Mouse (Mus musculus): ENCODE measurements around the gene Rap1gap2. TPM values are rescaled to one million over a fixed set of nuclear protein-coding genes. Genes with fewer than 3 reads are reported as not detected.

Gene Rap1gap2
- polyA plus RNA-seq, 1 experiment from 2014 or later = 9.2 TPM

GRCm38 (mm10) chr11:74559793-74560433 is 50.8 kb downstream of the Rap1gap2 start:
- Histone ChIP-seq H3K27ac (replicated peaks; ENCODE audit: low read depth, low read length) (no peak overlapping the region), H3K9me3 (ENCODE audit: control insufficient read depth, low read length) (no peaks in the 10 kb centered on the region), H3K36me3 (ENCODE audit: control insufficient read depth, insufficient read depth, low read length) (no peaks in the 10 kb centered on the region), H3K4me3 (replicated peaks; ENCODE audit: low read depth, low read length) (no peak overlapping the region), H3K4me1 (ENCODE audit: control insufficient read depth, insufficient read depth, low read length) (peaks cover 13% of the 10 kb centered on the region; the same call in 1 of the 2 replicates), H3K9ac (replicated peaks; ENCODE audit: low read length) (no peak overlapping the region), H3K27me3 (ENCODE audit: control insufficient read depth, insufficient read depth, low read length) (no peaks in the 10 kb centered on the region), H3K4me2 (ENCODE audit: low read length) (no peak overlapping the region)
- 47% methylated on average over 5 of the region's 5 CpGs for WGBS
- DNase-seq = no peak
- ATAC-seq (ENCODE audit: low FRiP score, low TSS enrichment) = no peak

GRCm38 (mm10) chr11:74558933-74559332 is 51.8 kb downstream of the Rap1gap2 start:
- H3K4me1 ChIP-seq (ENCODE audit: control insufficient read depth, insufficient read depth, low read length) = peaks cover 22% of the 10 kb centered on the region; the same call in 1 of the 2 replicates
- H3K4me3 ChIP-seq (replicated peaks; ENCODE audit: low read depth, low read length) = no peak overlapping the region
- no peaks in the 10 kb centered on the region for H3K36me3 ChIP-seq (ENCODE audit: control insufficient read depth, insufficient read depth, low read length)
- 83% methylated on average over 5 of the region's 5 CpGs for WGBS
- ATAC-seq (ENCODE audit: low FRiP score, low TSS enrichment) (no peak), DNase-seq (no peak)
- no peak overlapping the region for H3K9ac ChIP-seq (replicated peaks; ENCODE audit: low read length)
- no peak overlapping the region for H3K4me2 ChIP-seq (ENCODE audit: low read length)
- H3K9me3 ChIP-seq (ENCODE audit: control insufficient read depth, low read length) = no peaks in the 10 kb centered on the region
- no peaks in the 10 kb centered on the region for H3K27me3 ChIP-seq (ENCODE audit: control insufficient read depth, insufficient read depth, low read length)
- no peak overlapping the region for H3K27ac ChIP-seq (replicated peaks; ENCODE audit: low read depth, low read length)

DNA sequence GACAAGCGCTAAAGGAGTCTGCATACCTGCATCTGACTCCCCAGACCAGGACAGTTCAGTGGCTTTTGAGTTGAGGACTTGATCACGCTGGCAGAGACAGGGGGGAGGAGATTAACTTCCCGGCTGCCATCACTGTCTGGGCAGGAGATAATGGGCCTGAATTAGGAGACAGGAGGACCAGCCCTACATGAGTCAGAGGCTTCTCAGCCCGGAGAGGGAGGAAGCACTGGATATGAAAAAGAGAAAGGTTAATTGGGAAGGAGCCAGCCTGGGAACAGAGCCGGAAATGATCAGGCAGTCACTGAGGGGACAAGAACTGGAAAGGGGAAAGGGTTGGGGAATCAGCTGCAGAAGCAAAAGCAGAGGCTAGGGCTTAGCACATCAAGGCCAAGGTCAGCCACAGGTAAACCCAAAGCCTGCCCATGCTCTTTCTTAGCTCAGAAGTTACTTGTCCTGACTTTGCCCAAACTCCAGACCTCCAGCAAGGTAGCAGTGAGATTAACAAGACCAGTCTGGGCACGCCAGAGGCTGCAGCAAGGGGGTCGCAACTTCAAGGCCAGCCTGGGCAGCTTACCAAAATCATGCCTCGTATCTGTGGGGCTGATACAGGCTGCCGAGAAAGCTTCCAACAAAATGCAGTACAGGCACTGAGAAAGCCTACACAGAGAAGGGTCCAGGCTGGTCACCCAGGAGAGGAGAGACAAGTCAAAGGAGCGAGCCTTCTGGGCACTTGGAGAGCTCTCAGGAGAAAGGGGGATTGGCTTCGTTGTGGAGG is 53.1 kb downstream of the Rap1gap2 start:
- Histone ChIP-seq H3K9me3 (ENCODE audit: control insufficient read depth, low read length) (no peaks in the 10 kb centered on the region), H3K4me1 (ENCODE audit: control insufficient read depth, insufficient read depth, low read length) (peaks cover 23% of the 10 kb centered on the region; the same call in 1 of the 2 replicates), H3K9ac (replicated peaks; ENCODE audit: low read length) (no peak overlapping the region), H3K27ac (replicated peaks; ENCODE audit: low read depth, low read length) (no peak overlapping the region), H3K4me2 (ENCODE audit: low read length) (no peak overlapping the region), H3K4me3 (replicated peaks; ENCODE audit: low read depth, low read length) (no peak overlapping the region), H3K36me3 (ENCODE audit: control insufficient read depth, insufficient read depth, low read length) (no peaks in the 10 kb centered on the region), H3K27me3 (ENCODE audit: control insufficient read depth, insufficient read depth, low read length) (no peaks in the 10 kb centered on the region)
- WGBS = 62% methylated on average over 11 of the region's 11 CpGs
- ATAC-seq (ENCODE audit: low FRiP score, low TSS enrichment) (no peak), DNase-seq (no peak)

- no peak for ATAC-seq (ENCODE audit: low FRiP score, low TSS enrichment)
- H3K4me1 ChIP-seq (ENCODE audit: control insufficient read depth, insufficient read depth, low read length) = peaks cover 23% of the 10 kb centered on the region; the same call in 1 of the 2 replicates
- no peak for DNase-seq
- H3K4me2 ChIP-seq (ENCODE audit: low read length) = no peak overlapping the region
- H3K9me3 ChIP-seq (ENCODE audit: control insufficient read depth, low read length) = no peaks in the 10 kb centered on the region
- no peak overlapping the region for H3K4me3 ChIP-seq (replicated peaks; ENCODE audit: low read depth, low read length)
- 42% methylated on average over 9 of the region's 9 CpGs for WGBS
- no peaks in the 10 kb centered on the region for H3K36me3 ChIP-seq (ENCODE audit: control insufficient read depth, insufficient read depth, low read length)
- H3K27me3 ChIP-seq (ENCODE audit: control insufficient read depth, insufficient read depth, low read length) = no peaks in the 10 kb centered on the region
- no peak overlapping the region for H3K9ac ChIP-seq (replicated peaks; ENCODE audit: low read length)
- peak overlapping the region; percentile 86; the same call in 1 of the 2 replicates for H3K27ac ChIP-seq (replicated peaks; ENCODE audit: low read depth, low read length)
Observed at GRCm38 (mm10) chr11:74555716-74556374, 54.9 kb downstream of the Rap1gap2 start.

DNA sequence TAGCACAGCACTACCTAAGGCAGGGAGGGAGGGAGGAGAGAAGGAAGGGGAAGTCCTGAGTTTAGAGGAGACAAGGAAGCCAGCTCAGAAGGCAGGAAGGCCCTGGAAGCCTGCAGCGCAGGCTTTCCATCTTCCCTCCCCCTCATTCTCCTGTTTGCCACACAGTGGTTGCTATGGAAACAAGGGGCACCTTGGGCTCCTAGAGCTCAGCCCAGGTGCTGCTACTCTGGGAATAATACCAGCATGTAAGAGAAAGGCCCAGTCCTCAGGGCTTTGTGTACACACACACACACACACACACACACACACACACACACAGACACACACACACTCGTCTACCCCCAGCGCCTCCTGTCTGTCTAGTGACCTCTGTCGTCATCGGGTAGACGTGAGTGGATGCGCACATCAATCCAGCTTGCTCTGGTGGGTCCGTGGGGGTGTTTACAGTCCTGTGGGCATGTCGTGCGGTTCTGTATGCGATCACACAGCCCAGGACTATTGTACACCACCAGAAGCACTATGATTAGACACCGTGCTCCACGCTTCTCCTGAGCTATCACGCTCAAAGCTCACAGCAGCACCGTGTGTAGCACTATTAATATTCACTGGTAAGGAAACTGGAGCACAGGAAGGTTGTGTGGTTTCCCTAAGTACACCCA is 55.9 kb downstream of the Rap1gap2 start:
- H3K36me3 ChIP-seq (ENCODE audit: control insufficient read depth, insufficient read depth, low read length) = no peaks in the 10 kb centered on the region
- H3K4me2 ChIP-seq (ENCODE audit: low read length) = peak overlapping the region; percentile 21; the same call in 1 of the 2 replicates
- H3K4me3 ChIP-seq (replicated peaks; ENCODE audit: low read depth, low read length) = no peak overlapping the region
- WGBS = 41% methylated on average over 15 of the region's 15 CpGs
- peak; percentile 74 for ATAC-seq (ENCODE audit: low FRiP score, low TSS enrichment)
- peaks cover 23% of the 10 kb centered on the region; the same call in 1 of the 2 replicates for H3K4me1 ChIP-seq (ENCODE audit: control insufficient read depth, insufficient read depth, low read length)
- peak; percentile 88 for DNase-seq
- H3K9me3 ChIP-seq (ENCODE audit: control insufficient read depth, low read length) = no peaks in the 10 kb centered on the region
- no peak overlapping the region for H3K9ac ChIP-seq (replicated peaks; ENCODE audit: low read length)
- no peaks in the 10 kb centered on the region for H3K27me3 ChIP-seq (ENCODE audit: control insufficient read depth, insufficient read depth, low read length)
- peak overlapping the region; percentile 86 for H3K27ac ChIP-seq (replicated peaks; ENCODE audit: low read depth, low read length)

GRCm38 (mm10) chr11:74551568-74551967 is 59.1 kb downstream of the Rap1gap2 start:
- H3K4me1 ChIP-seq (ENCODE audit: control insufficient read depth, insufficient read depth, low read length) = peaks cover 27% of the 10 kb centered on the region; the same call in 1 of the 2 replicates
- no peaks in the 10 kb centered on the region for H3K27me3 ChIP-seq (ENCODE audit: control insufficient read depth, insufficient read depth, low read length)
- ATAC-seq (ENCODE audit: low FRiP score, low TSS enrichment) = no peak
- H3K4me3 ChIP-seq (replicated peaks; ENCODE audit: low read depth, low read length) = no peak overlapping the region
- no peak overlapping the region for H3K9ac ChIP-seq (replicated peaks; ENCODE audit: low read length)
- H3K4me2 ChIP-seq (ENCODE audit: low read length) = no peak overlapping the region
- DNase-seq = no peak
- WGBS = 73% methylated on average over 6 of the region's 6 CpGs
- H3K9me3 ChIP-seq (ENCODE audit: control insufficient read depth, low read length) = no peaks in the 10 kb centered on the region
- no peak overlapping the region for H3K27ac ChIP-seq (replicated peaks; ENCODE audit: low read depth, low read length)
- H3K36me3 ChIP-seq (ENCODE audit: control insufficient read depth, insufficient read depth, low read length) = no peaks in the 10 kb centered on the region

- H3K27me3 ChIP-seq (ENCODE audit: control insufficient read depth, insufficient read depth, low read length) = no peaks in the 10 kb centered on the region
- no peak for ATAC-seq (ENCODE audit: low FRiP score, low TSS enrichment)
- DNase-seq = no peak
- peaks cover 21% of the 10 kb centered on the region; the same call in 1 of the 2 replicates for H3K4me1 ChIP-seq (ENCODE audit: control insufficient read depth, insufficient read depth, low read length)
- H3K27ac ChIP-seq (replicated peaks; ENCODE audit: low read depth, low read length) = no peak overlapping the region
- no peak overlapping the region for H3K4me2 ChIP-seq (ENCODE audit: low read length)
- no peaks in the 10 kb centered on the region for H3K9me3 ChIP-seq (ENCODE audit: control insufficient read depth, low read length)
- no peak overlapping the region for H3K9ac ChIP-seq (replicated peaks; ENCODE audit: low read length)
- no peak overlapping the region for H3K4me3 ChIP-seq (replicated peaks; ENCODE audit: low read depth, low read length)
- H3K36me3 ChIP-seq (ENCODE audit: control insufficient read depth, insufficient read depth, low read length) = no peaks in the 10 kb centered on the region
- WGBS = 73% methylated on average over 5 of the region's 5 CpGs
Observed at GRCm38 (mm10) chr11:74550615-74551102, 60.1 kb downstream of the Rap1gap2 start.

DNA sequence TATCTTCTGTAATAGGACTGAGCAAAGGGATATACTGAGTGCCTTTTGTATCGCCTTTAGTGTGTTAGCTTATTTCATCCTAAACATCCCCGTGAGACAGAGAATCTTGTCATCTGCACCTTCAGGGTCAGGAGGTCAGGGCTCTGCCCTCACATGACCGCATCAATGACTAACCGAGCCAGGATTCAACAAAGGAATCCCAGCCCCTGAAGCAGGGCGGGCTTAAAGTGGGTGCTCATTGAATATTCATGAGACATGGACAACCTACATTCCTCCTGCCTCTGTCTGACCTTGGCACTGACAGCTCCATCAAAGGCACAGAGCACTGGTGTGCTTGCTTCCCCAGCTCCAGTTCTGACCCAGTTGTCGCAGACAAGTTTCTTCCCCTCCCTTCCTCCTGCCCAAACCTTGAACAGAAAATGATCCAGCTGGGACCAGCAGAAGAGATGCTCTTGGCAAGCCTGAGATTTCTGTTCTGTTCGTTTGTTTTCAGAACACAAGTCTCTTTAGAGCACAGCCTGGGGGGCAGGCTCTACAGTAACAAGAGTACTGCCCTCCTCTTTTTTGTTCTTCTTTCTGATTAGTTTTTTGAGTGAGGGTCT is 61.8 kb downstream of the Rap1gap2 start:
- Histone ChIP-seq H3K4me2 (ENCODE audit: low read length) (no peak overlapping the region), H3K4me3 (replicated peaks; ENCODE audit: low read depth, low read length) (no peak overlapping the region), H3K27ac (replicated peaks; ENCODE audit: low read depth, low read length) (no peak overlapping the region), H3K36me3 (ENCODE audit: control insufficient read depth, insufficient read depth, low read length) (no peaks in the 10 kb centered on the region), H3K27me3 (ENCODE audit: control insufficient read depth, insufficient read depth, low read length) (no peaks in the 10 kb centered on the region), H3K4me1 (ENCODE audit: control insufficient read depth, insufficient read depth, low read length) (0 out of 2 replicates have a peak, but pooled peaks cover 4% of the 10 kb centered on the region), H3K9me3 (ENCODE audit: control insufficient read depth, low read length) (no peaks in the 10 kb centered on the region), H3K9ac (replicated peaks; ENCODE audit: low read length) (no peak overlapping the region)
- DNase-seq (no peak), ATAC-seq (ENCODE audit: low FRiP score, low TSS enrichment) (no peak)
- 5% methylated on average over 7 of the region's 7 CpGs for WGBS
